Mouse (Mus musculus) bone marrow macrophage, adult 2 months (primary cell): Measurements from ENCODE around the gene Chil1. TPM values are rescaled to one million over a fixed set of nuclear protein-coding genes. Genes with fewer than 3 reads are reported as not detected.

Experiments
- H3K27ac ChIP-seq: 2 replicates; pipeline ENCODE4 v1.5.1; 2012; ENCODE audit warnings: low read depth, low read length; ENCODE audit not compliant: insufficient read depth
- H3K4me1 ChIP-seq: 2 replicates; pipeline ENCODE4 v1.6.1; 2012; ENCODE audit warnings: low read length; ENCODE audit not compliant: control insufficient read depth, insufficient read depth
- H3K4me3 ChIP-seq: 2 replicates; pipeline ENCODE4 v1.5.1; 2012; ENCODE audit warnings: mild to moderate bottlenecking, low read length, moderate library complexity; ENCODE audit not compliant: insufficient read depth
- CTCF ChIP-seq: IDR thresholded peaks from 2 replicates; pipeline ENCODE4 v1.5.1; 2012; ENCODE audit warnings: low read depth, mild to moderate bottlenecking, low read length, moderate library complexity
- POLR2A ChIP-seq: IDR thresholded peaks from 2 replicates; pipeline ENCODE4 v1.6.1; 2012; ENCODE audit warnings: mild to moderate bottlenecking, low read depth, low read length, borderline replicate concordance
- polyA plus RNA-seq: library from polyadenylated mRNA; stranded (reverse); fragments of >200 nt; gene quantifications from 2 replicates; pipeline ENCODE4 v1.2.4, GENCODE M21; 2012; ENCODE audit not compliant: missing spikeins, insufficient read depth, insufficient read length

Chil1 gene
- polyA plus RNA-seq, 1 experiment, result not detected

GRCm38 (mm10) chr1:134154121-134154520, 27.9 kb upstream of the Chil1 start:
- Histone ChIP-seq H3K4me1 (no peaks in the 10 kb centered on the region), H3K27ac (no peak overlapping the region), H3K4me3 (no peak overlapping the region)
- TF ChIP-seq POLR2A, result no peak
- no peak for TF ChIP-seq CTCF

- no peak overlapping the region for H3K4me3 ChIP-seq
- no peak for TF ChIP-seq CTCF
- TF ChIP-seq POLR2A, result no peak
- no peak overlapping the region for H3K27ac ChIP-seq
- no peaks in the 10 kb centered on the region for H3K4me1 ChIP-seq
Measured at GRCm38 (mm10) chr1:134154655-134155054, 27.3 kb upstream of the Chil1 start.

GRCm38 (mm10) chr1:134160404-134160803, 21.6 kb upstream of the Chil1 start:
- H3K4me3 ChIP-seq, result no peak overlapping the region
- peaks cover 3% of the 10 kb centered on the region; the same call in 1 of the 2 replicates for H3K4me1 ChIP-seq
- TF ChIP-seq CTCF (no peak), POLR2A (no peak)
- no peak overlapping the region for H3K27ac ChIP-seq

GRCm38 (mm10) chr1:134161399-134161798, 20.6 kb upstream of the Chil1 start:
- no peak overlapping the region for H3K4me3 ChIP-seq
- TF ChIP-seq CTCF (no peak), POLR2A (no peak)

GRCm38 (mm10) chr1:134162510-134163225, 19.3 kb upstream of the Chil1 start:
- no peak for TF ChIP-seq CTCF
- no peak for TF ChIP-seq POLR2A
- Histone ChIP-seq H3K27ac (no peak overlapping the region), H3K4me1 (peaks cover 3% of the 10 kb centered on the region; the same call in 1 of the 2 replicates), H3K4me3 (no peak overlapping the region)

More at GRCm38 (mm10) chr1:134161399-134161798, 20.6 kb upstream of the Chil1 start:
- Histone ChIP-seq H3K4me1 (peaks cover 3% of the 10 kb centered on the region; the same call in 1 of the 2 replicates), H3K27ac (no peak overlapping the region)

- Histone ChIP-seq H3K27ac (no peak overlapping the region), H3K4me1 (peaks cover 3% of the 10 kb centered on the region; the same call in 1 of the 2 replicates)
- no peak for TF ChIP-seq POLR2A
- no peak for TF ChIP-seq CTCF
Measured at GRCm38 (mm10) chr1:134163476-134163875, 18.5 kb upstream of the Chil1 start.

GRCm38 (mm10) chr1:134164454-134164853, 17.5 kb upstream of the Chil1 start:
- TF ChIP-seq POLR2A (no peak), CTCF (no peak)
- peaks cover 3% of the 10 kb centered on the region; the same call in 1 of the 2 replicates for H3K4me1 ChIP-seq
- no peak overlapping the region for H3K27ac ChIP-seq
- no peak overlapping the region for H3K4me3 ChIP-seq

More at GRCm38 (mm10) chr1:134163476-134163875, 18.5 kb upstream of the Chil1 start:
- no peak overlapping the region for H3K4me3 ChIP-seq

- TF ChIP-seq CTCF (no peak), POLR2A (no peak)
- Histone ChIP-seq H3K4me3 (no peak overlapping the region), H3K4me1 (peaks cover 3% of the 10 kb centered on the region; the same call in 1 of the 2 replicates), H3K27ac (no peak overlapping the region)
Measured at GRCm38 (mm10) chr1:134166547-134166946, 15.4 kb upstream of the Chil1 start.

GRCm38 (mm10) chr1:134167416-134168305, 14.3 kb upstream of the Chil1 start:
- TF ChIP-seq CTCF (no peak), POLR2A (no peak)
- Histone ChIP-seq H3K4me3 (no peak overlapping the region), H3K4me1 (peaks cover 3% of the 10 kb centered on the region; the same call in 1 of the 2 replicates), H3K27ac (no peak overlapping the region)

GRCm38 (mm10) chr1:134168567-134168966, 13.4 kb upstream of the Chil1 start:
- peaks cover 3% of the 10 kb centered on the region; the same call in 1 of the 2 replicates for H3K4me1 ChIP-seq
- H3K27ac ChIP-seq, result no peak overlapping the region
- no peak overlapping the region for H3K4me3 ChIP-seq
- TF ChIP-seq POLR2A (no peak), CTCF (no peak)
